Mouse (Mus musculus): ENCODE results near the gene Trpv4. TPM values are rescaled to one million over a fixed set of nuclear protein-coding genes. Genes with fewer than 3 reads are reported as not detected.

The Trpv4 gene
- polyA plus RNA-seq, 1 experiment from 2014 or later = 1.1 TPM

DNA sequence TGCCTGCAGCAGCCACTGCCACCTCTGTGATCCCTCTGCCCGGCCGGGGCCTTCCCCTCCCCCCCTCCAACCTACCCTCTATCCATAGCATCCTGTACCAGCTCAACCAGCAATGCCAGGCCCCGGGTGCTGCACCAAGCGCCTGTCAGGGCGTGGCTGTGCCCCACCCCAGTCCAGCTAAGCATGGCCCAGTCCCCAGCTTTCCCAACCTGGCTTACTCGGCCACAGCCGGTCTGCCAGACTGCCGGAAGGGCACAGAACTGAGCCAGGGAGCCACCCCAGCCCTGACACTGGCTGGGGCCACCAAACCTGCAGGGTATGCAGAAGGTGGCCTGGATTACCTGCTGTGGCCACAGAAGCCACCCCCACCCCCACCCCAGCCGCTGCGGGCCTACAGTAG is 47.0 kb downstream of the Trpv4 start:
- WGBS = 91% methylated on average over 10 of the region's 10 CpGs
- H3K27ac ChIP-seq = no peak overlapping the region
- peaks cover 31% of the 10 kb centered on the region for H3K4me1 ChIP-seq

DNA sequence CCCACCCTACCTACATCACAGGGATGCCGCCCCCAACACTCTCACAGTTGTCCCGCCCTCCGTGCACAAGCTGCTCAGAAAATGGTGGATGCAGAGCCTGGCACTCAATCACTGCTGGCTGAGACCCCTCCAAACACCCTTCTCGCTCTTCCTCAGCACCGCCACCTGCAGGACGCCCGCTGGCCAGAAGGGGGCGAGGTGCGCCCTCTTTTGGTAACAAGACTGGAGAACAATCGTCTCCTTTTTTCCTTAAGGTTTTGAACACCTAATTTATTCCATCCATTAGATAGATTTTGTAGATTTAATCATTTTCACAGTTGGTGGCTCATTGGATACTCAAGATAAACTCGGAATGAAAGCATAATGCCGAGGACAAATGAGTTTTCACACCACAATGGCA is 49.7 kb downstream of the Trpv4 start:
- Histone ChIP-seq H3K27me3 (replicated peaks) (peaks cover 5% of the 10 kb centered on the region; the same call in 1 of the 2 replicates), H3K4me2 (replicated peaks) (peak overlapping the region; percentile 28; the same call in 1 of the 2 replicates), H3K9ac (no peak overlapping the region), H3K27ac (no peak overlapping the region), H3K4me3 (no peak overlapping the region), H3K36me3 (peaks cover 22% of the 10 kb centered on the region), H3K4me1 (peaks cover 53% of the 10 kb centered on the region), H3K9me3 (no peaks in the 10 kb centered on the region)
- peak; percentile 38; the same call in 1 of the 2 replicates for ATAC-seq (ENCODE audit: low FRiP score, low read depth)
- WGBS = 6% methylated on average over 12 of the region's 12 CpGs

More for the DNA sequence above, 47.0 kb downstream of the Trpv4 start:
- no peaks in the 10 kb centered on the region for H3K9me3 ChIP-seq
- peaks cover 22% of the 10 kb centered on the region for H3K36me3 ChIP-seq
- ATAC-seq (ENCODE audit: low FRiP score, low read depth) = no peak
- peaks cover 5% of the 10 kb centered on the region; the same call in 1 of the 2 replicates for H3K27me3 ChIP-seq (replicated peaks)
- no peak overlapping the region for H3K4me2 ChIP-seq (replicated peaks)
- no peak overlapping the region for H3K9ac ChIP-seq
- no peak overlapping the region for H3K4me3 ChIP-seq

DNA sequence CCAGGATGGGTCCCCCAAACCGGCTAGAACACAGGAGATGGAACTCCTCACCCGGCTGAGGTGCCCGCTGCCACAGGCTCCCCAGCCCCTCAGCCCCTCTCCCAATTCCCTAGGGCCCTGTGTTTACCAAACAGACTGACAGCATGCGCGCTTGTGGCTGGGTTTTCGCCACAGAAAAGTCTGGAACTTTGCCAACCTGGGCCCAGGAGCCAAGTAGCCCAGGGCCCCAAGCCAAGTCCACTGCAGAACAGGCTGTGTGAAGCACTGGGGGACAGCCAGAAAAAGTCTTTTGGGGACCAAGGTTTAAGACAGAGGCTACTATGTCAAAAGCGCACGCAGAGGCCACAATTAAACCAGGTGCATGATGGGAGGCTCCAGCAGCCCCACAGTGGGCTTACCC is 50.6 kb downstream of the Trpv4 start:
- peaks cover 53% of the 10 kb centered on the region for H3K4me1 ChIP-seq
- H3K4me3 ChIP-seq = no peak overlapping the region
- peaks cover 20% of the 10 kb centered on the region for H3K36me3 ChIP-seq
- no peak for ATAC-seq (ENCODE audit: low FRiP score, low read depth)
- no peak overlapping the region for H3K27ac ChIP-seq
- no peak overlapping the region for H3K9ac ChIP-seq
- no peaks in the 10 kb centered on the region for H3K9me3 ChIP-seq
- 76% methylated on average over 8 of the region's 8 CpGs for WGBS
- H3K27me3 ChIP-seq (replicated peaks) = peaks cover 5% of the 10 kb centered on the region; the same call in 1 of the 2 replicates
- no peak overlapping the region for H3K4me2 ChIP-seq (replicated peaks)

DNA sequence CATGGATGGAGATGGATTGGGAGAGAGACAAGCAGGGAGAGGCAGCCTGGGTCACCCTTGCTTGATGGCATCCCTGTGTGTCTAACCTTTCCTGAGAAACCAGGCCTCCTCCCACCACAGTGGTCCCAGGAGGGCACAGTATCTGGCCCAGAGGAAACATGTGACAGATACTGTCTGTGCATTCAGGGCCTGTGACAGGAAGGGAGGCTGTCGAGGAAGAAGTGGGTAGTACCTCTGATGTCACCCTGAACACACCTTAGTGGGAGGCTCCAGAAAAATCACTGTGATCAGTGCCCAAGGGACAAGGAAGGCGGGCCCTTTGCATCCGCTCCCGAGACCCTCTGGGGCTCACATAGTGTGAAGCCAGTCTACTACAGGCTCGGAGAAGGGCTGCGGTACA is 52.2 kb downstream of the Trpv4 start:
- no peak overlapping the region for H3K4me2 ChIP-seq (replicated peaks)

DNA sequence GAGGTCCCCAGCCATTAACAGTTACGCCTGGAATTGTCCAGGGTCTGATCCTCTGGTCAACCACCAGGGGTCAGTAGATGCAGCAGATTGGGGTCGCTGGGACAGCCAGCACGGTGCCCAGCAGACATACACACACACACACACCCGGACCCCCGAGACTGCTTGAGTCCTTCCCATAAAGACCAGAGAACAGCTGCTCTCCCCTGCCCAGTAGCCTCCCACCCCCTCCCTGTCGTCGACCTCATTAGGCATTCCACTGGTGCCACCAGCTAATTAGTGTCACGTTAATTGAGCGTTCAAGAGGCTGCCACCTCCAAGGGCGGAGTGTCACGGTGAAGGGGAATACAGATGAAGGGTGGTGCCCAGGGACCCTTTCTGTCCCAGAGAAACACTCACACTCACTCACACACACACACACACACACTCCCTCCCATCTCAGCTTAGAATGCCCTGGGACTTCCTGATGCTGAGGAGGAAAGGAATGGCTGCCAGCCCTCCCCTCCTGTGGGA is 53.4 kb downstream of the Trpv4 start:
- WGBS = 12% methylated on average over 11 of the region's 11 CpGs
- Histone ChIP-seq H3K4me1 (peaks cover 53% of the 10 kb centered on the region), H3K27ac (peak overlapping the region; percentile 53; the same call in 1 of the 2 replicates), H3K9me3 (no peaks in the 10 kb centered on the region), H3K4me2 (replicated peaks) (peak overlapping the region; percentile 34), H3K36me3 (no peaks in the 10 kb centered on the region), H3K4me3 (no peak overlapping the region), H3K9ac (no peak overlapping the region), H3K27me3 (replicated peaks) (no peaks in the 10 kb centered on the region)
- ATAC-seq (ENCODE audit: low FRiP score, low read depth) = peak; percentile 64

More for the DNA sequence above, 52.2 kb downstream of the Trpv4 start:
- Histone ChIP-seq H3K4me3 (no peak overlapping the region), H3K36me3 (peaks cover 4% of the 10 kb centered on the region), H3K9me3 (no peaks in the 10 kb centered on the region), H3K9ac (no peak overlapping the region), H3K27ac (no peak overlapping the region; the same call in 1 of the 2 replicates), H3K4me1 (peaks cover 53% of the 10 kb centered on the region), H3K27me3 (replicated peaks) (peaks cover under 1% of the 10 kb centered on the region; the same call in 1 of the 2 replicates)
- no peak for ATAC-seq (ENCODE audit: low FRiP score, low read depth)
- 85% methylated on average over 6 of the region's 6 CpGs for WGBS

DNA sequence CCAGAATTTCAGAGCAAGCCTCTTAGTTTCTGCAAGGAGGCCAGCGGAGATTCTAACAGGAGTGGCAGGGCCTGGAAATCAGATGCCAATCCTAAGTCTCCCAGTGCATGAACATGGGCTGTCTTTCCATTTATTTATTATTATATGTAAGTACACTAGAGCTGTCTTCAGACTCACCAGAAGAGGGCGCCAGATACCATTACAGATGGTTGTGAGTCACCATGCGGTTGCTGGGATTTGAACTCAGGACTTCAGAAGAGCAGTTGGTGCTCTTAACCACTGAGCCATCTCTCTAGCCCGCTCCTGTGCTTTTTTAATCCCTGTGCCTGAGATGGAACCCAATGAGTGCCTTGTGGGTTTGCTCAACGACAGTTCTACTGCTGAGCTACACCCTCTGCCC is 54.2 kb downstream of the Trpv4 start:
- Histone ChIP-seq H3K4me2 (replicated peaks) (no peak overlapping the region), H3K4me3 (no peak overlapping the region), H3K27ac (peak overlapping the region; percentile 15; the same call in 1 of the 2 replicates), H3K4me1 (peaks cover 47% of the 10 kb centered on the region), H3K9ac (no peak overlapping the region), H3K36me3 (no peaks in the 10 kb centered on the region), H3K27me3 (replicated peaks) (no peaks in the 10 kb centered on the region), H3K9me3 (no peaks in the 10 kb centered on the region)
- WGBS = 82% methylated on average over 5 of the region's 5 CpGs
- no peak for ATAC-seq (ENCODE audit: low FRiP score, low read depth)

DNA sequence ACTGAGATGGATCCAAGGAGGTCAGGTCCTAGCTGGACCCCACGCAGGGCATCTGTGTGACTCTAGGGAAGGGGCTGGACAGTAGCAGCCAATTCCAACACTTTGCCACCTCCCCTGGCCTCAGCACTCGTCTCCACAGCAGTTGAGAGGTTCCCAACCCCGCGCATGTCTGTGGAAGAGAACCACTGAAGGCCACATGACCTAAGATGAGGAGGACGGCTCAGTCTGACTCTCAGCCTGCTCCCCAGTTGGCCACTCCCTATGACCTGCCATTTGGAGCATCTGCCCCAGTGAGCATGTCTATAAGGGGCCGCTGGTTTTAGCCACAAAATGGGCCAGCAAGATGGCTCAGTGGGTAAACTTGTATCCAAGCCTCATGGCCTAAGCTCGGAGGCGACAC is 56.2 kb downstream of the Trpv4 start:
- Histone ChIP-seq H3K4me3 (no peak overlapping the region), H3K27me3 (replicated peaks) (no peaks in the 10 kb centered on the region), H3K27ac (no peak overlapping the region), H3K9ac (no peak overlapping the region), H3K9me3 (no peaks in the 10 kb centered on the region), H3K4me1 (peaks cover 32% of the 10 kb centered on the region), H3K36me3 (no peaks in the 10 kb centered on the region), H3K4me2 (replicated peaks) (no peak overlapping the region)
- no peak for ATAC-seq (ENCODE audit: low FRiP score, low read depth)
- WGBS = 80% methylated on average over 8 of the region's 8 CpGs

DNA sequence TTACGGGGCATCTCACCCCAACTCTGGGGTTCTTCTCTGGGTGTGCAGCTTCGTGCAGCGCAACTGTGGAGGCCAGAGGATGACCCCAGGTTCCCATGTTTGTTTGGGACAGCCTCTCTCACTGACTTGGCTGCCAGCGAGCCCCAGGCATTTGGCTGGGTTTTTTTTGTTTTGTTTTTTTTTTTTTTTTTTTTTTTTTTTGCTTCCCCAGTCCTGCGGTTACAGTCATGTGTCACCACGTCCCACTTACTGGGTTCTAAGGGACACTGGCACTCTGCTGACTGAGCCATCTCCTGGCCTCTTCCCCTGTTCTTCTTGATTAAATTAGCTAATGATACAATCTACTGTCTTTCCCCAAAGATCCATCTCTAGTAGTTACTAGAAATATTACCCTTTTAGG is 60.6 kb downstream of the Trpv4 start:
- no peaks in the 10 kb centered on the region for H3K9me3 ChIP-seq
- peaks cover 34% of the 10 kb centered on the region for H3K4me1 ChIP-seq
- H3K36me3 ChIP-seq = peaks cover 12% of the 10 kb centered on the region; the same call in 1 of the 2 replicates
- H3K27ac ChIP-seq = no peak overlapping the region
- H3K4me3 ChIP-seq = no peak overlapping the region
- no peak for ATAC-seq (ENCODE audit: low FRiP score, low read depth)
- WGBS = 72% methylated on average over 6 of the region's 6 CpGs
- H3K9ac ChIP-seq = no peak overlapping the region
- no peaks in the 10 kb centered on the region for H3K27me3 ChIP-seq (replicated peaks)
- no peak overlapping the region for H3K4me2 ChIP-seq (replicated peaks)

DNA sequence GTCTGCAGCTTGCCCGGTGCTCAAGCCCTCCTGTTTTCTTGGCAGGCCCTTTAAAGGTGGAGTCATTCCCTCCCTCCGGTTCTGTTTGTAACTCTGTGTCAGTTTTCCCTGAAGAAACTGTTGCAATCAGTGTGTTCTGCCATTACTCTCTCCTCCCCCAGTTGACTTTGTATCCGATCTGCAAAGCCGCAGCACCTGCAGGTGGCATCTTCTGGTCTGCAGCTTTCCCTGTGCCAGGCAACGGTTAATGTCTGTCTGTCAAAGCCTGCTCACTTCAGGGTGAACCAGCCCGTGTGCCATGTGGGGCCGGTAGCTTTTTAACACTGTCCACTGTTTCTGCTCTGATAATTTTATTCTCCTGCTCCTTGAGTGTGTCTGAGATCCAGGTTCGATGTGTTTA is 61.0 kb downstream of the Trpv4 start:
- Histone ChIP-seq H3K9ac (no peak overlapping the region), H3K4me1 (peaks cover 39% of the 10 kb centered on the region)
- WGBS = 69% methylated on average over 8 of the region's 8 CpGs

DNA sequence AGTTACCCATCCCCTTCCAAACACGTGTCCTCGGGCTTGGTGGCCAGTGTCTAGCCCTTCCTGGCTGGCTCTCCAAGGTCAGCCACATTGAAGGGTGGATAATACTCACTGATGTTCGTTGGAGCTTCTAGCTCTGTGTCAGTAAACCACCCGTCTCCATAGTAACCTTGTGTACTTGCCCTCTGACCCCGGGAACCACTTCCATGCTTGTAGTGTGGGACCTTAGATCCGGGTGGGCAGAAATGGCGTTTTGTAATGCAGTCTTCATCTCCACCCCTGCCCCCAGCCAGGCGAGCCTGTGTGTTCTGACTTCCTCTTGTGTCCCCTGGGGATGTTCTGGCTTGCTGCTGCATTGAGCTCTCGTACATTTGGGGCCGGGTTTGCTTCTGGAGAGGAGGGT is 61.6 kb downstream of the Trpv4 start:
- 0 out of 2 replicates have a peak overlapping the region, but pooled peaks have one; percentile 10 for H3K4me2 ChIP-seq (replicated peaks)
- WGBS = 25% methylated on average over 10 of the region's 10 CpGs
- peaks cover 12% of the 10 kb centered on the region; the same call in 1 of the 2 replicates for H3K36me3 ChIP-seq
- H3K9ac ChIP-seq = no peak overlapping the region
- no peaks in the 10 kb centered on the region for H3K9me3 ChIP-seq
- H3K4me1 ChIP-seq = peaks cover 45% of the 10 kb centered on the region
- H3K27ac ChIP-seq = no peak overlapping the region
- H3K4me3 ChIP-seq = no peak overlapping the region
- no peaks in the 10 kb centered on the region for H3K27me3 ChIP-seq (replicated peaks)
- ATAC-seq (ENCODE audit: low FRiP score, low read depth) = no peak

More for the DNA sequence above, 61.0 kb downstream of the Trpv4 start:
- no peaks in the 10 kb centered on the region for H3K27me3 ChIP-seq (replicated peaks)
- no peaks in the 10 kb centered on the region for H3K9me3 ChIP-seq
- no peak overlapping the region for H3K27ac ChIP-seq
- H3K36me3 ChIP-seq = peaks cover 12% of the 10 kb centered on the region; the same call in 1 of the 2 replicates
- ATAC-seq (ENCODE audit: low FRiP score, low read depth) = no peak
- no peak overlapping the region for H3K4me2 ChIP-seq (replicated peaks)
- H3K4me3 ChIP-seq = no peak overlapping the region

DNA sequence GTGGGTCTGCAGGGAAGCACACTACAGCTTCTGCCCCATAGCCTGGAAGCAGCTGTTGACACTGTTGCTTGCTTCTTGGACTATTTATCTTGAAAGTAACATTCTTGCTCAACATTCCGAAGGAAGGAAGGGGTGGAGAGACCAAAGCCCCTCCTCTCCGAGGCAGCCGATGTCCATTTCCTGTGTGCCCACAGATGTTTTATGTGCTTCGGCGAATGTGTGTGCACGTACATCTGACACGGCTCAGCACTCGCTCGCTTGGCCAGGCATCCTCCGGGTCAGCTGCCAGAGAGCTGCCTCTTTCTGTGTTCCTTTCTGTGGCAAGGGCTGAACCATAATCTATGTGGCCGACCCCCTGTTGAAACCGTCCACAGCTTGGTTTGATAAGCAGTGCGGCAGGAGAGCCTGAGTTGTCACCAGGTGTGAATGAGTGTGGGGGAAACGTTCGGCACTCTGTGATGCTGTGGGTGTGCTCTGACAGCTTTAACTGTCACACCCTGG is 63.4 kb downstream of the Trpv4 start:
- 75% methylated on average over 15 of the region's 15 CpGs for WGBS

DNA sequence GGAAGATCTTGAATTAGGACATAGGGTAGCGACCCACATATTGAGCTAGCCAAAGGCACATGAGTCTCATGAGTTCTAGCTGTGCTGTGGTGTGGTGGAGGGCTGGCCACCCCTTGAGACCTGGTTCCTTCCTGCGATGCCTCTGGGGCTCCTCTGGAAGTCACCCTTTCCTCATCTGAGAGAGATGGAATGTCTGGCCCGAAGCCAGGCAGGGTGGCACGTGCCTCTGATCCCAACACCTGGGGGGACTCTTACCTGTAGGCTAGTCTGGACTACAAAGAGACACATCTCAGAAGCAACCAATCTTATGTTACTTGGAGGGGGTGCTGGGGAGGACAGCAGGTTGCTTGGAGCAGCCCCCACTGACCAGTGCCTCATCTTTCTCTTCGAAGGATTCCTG is 64.3 kb downstream of the Trpv4 start:
- Histone ChIP-seq H3K4me2 (replicated peaks) (0 out of 2 replicates have a peak overlapping the region, but pooled peaks have one; percentile 5), H3K36me3 (peaks cover 12% of the 10 kb centered on the region; the same call in 1 of the 2 replicates), H3K27ac (no peak overlapping the region), H3K9me3 (no peaks in the 10 kb centered on the region), H3K27me3 (replicated peaks) (no peaks in the 10 kb centered on the region), H3K9ac (no peak overlapping the region), H3K4me3 (no peak overlapping the region), H3K4me1 (peaks cover 71% of the 10 kb centered on the region)
- no peak for ATAC-seq (ENCODE audit: low FRiP score, low read depth)
- WGBS = 92% methylated on average over 5 of the region's 5 CpGs

More for the DNA sequence above, 63.4 kb downstream of the Trpv4 start:
- H3K4me3 ChIP-seq = no peak overlapping the region
- no peak overlapping the region for H3K9ac ChIP-seq
- peaks cover 12% of the 10 kb centered on the region; the same call in 1 of the 2 replicates for H3K36me3 ChIP-seq
- H3K27me3 ChIP-seq (replicated peaks) = no peaks in the 10 kb centered on the region
- peaks cover 63% of the 10 kb centered on the region for H3K4me1 ChIP-seq
- no peak overlapping the region for H3K27ac ChIP-seq
- 0 out of 2 replicates have a peak overlapping the region, but pooled peaks have one; percentile 5 for H3K4me2 ChIP-seq (replicated peaks)
- no peak for ATAC-seq (ENCODE audit: low FRiP score, low read depth)
- H3K9me3 ChIP-seq = no peaks in the 10 kb centered on the region

All from neural tube, embryonic 12.5 days (tissue).